Mouse (Mus musculus): ENCODE data around the gene Fkbp1a. TPM values are rescaled to one million over a fixed set of nuclear protein-coding genes. Genes with fewer than 3 reads are reported as not detected.

Gene Fkbp1a
- polyA plus RNA-seq, 1 experiment from 2014 or later, result 602 TPM

GRCm38 (mm10) chr2:151538646-151539045 lies 3.6 kb upstream of the Fkbp1a start:
- Histone ChIP-seq H3K27ac (replicated peaks; ENCODE audit: low read depth, low read length) (no peak overlapping the region), H3K36me3 (ENCODE audit: control insufficient read depth, insufficient read depth, low read length) (no peaks in the 10 kb centered on the region), H3K4me1 (ENCODE audit: control insufficient read depth, insufficient read depth, low read length) (peaks cover 10% of the 10 kb centered on the region), H3K9me3 (ENCODE audit: control insufficient read depth, low read length) (no peaks in the 10 kb centered on the region), H3K4me2 (ENCODE audit: low read length) (no peak overlapping the region), H3K4me3 (replicated peaks; ENCODE audit: low read depth, low read length) (no peak overlapping the region), H3K9ac (replicated peaks; ENCODE audit: low read length) (no peak overlapping the region), H3K27me3 (ENCODE audit: control insufficient read depth, insufficient read depth, low read length) (no peaks in the 10 kb centered on the region)
- 56% methylated on average over 4 of the region's 4 CpGs for WGBS
- ATAC-seq (ENCODE audit: low FRiP score, low TSS enrichment) (no peak), DNase-seq (no peak)

DNA sequence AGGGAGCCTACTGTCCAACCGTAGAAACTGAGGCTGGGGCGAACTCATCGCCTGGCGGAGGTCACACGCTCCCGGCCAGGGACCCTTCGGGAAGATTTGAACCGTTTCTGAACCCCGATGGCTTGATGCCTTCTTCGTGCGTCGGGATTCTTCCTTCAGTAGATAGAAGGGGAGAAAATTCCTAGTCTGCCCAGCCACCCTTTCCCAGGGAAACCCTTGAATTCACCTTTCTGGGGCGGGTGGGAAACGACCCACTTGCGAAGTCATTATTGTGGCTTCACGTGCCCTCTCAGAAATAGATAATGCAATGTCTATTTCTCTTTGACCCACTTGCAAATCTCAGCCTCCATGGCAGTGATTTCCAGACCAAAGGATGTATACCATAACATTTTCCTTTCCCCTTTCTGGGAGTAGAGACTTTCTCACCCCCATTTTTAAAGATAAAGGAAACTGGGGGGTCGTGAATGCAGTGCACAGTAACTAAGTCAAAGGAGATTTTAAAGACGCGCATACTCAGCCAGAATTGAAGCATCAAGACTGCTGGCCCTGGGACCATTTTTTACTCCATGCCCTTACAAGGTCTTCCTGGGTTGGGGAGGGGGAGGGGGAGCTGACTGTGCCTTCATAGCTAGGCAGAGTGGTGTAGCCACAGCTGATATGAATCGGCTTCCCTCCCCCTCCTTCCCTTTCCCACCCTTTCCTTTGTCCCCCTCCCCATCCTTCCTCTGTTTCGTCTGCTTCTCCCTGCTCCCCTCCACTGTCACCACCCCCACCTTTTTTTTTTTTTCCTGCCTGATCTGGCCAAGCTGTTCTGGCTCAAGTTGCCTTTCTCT lies 996 bp downstream of the Fkbp1a start:
- Histone ChIP-seq H3K9ac (replicated peaks; ENCODE audit: low read length) (peak overlapping the region; percentile 94), H3K27me3 (ENCODE audit: control insufficient read depth, insufficient read depth, low read length) (no peaks in the 10 kb centered on the region), H3K4me1 (ENCODE audit: control insufficient read depth, insufficient read depth, low read length) (peaks cover 35% of the 10 kb centered on the region), H3K9me3 (ENCODE audit: control insufficient read depth, low read length) (no peaks in the 10 kb centered on the region), H3K4me2 (ENCODE audit: low read length) (peak overlapping the region; percentile 63), H3K27ac (replicated peaks; ENCODE audit: low read depth, low read length) (peak overlapping the region; percentile 75), H3K4me3 (replicated peaks; ENCODE audit: low read depth, low read length) (peak overlapping the region; percentile 99), H3K36me3 (ENCODE audit: control insufficient read depth, insufficient read depth, low read length) (peaks cover 26% of the 10 kb centered on the region)
- DNase-seq (peak; percentile 69), ATAC-seq (ENCODE audit: low FRiP score, low TSS enrichment) (no peak)
- under 1% methylated on average over 21 of the region's 21 CpGs for WGBS

DNA sequence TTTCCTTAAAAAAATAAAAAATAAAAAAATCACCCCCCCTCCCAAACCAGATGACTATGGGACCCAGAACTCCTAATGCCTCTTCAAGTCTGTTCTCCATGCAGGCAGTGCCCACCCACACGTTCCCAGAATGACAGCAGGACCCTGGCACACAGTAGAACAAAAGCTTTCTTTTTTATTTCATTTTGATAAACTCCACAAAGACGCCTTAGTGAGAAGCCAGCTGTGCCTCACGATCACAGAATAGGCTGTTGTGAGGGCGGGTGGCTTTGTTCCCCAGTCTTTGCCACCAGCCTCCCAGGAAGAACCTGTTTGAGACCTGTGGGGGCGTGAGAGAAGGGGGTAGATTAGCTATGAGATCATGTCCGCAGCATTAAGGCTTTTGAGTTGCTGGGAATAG lies 2.4 kb downstream of the Fkbp1a start:
- Histone ChIP-seq H3K27me3 (ENCODE audit: control insufficient read depth, insufficient read depth, low read length) (no peaks in the 10 kb centered on the region), H3K36me3 (ENCODE audit: control insufficient read depth, insufficient read depth, low read length) (peaks cover 34% of the 10 kb centered on the region), H3K9ac (replicated peaks; ENCODE audit: low read length) (peak overlapping the region; percentile 1; the same call in 1 of the 2 replicates), H3K4me3 (replicated peaks; ENCODE audit: low read depth, low read length) (no peak overlapping the region), H3K4me1 (ENCODE audit: control insufficient read depth, insufficient read depth, low read length) (peaks cover 35% of the 10 kb centered on the region), H3K4me2 (ENCODE audit: low read length) (peak overlapping the region; percentile 63), H3K27ac (replicated peaks; ENCODE audit: low read depth, low read length) (no peak overlapping the region), H3K9me3 (ENCODE audit: control insufficient read depth, low read length) (no peaks in the 10 kb centered on the region)
- DNase-seq (no peak), ATAC-seq (ENCODE audit: low FRiP score, low TSS enrichment) (no peak)
- 51% methylated on average over 6 of the region's 6 CpGs for WGBS

- DNase-seq, result no peak
- H3K27ac ChIP-seq (replicated peaks; ENCODE audit: low read depth, low read length), result no peak overlapping the region
- no peaks in the 10 kb centered on the region for H3K9me3 ChIP-seq (ENCODE audit: control insufficient read depth, low read length)
- no peak for ATAC-seq (ENCODE audit: low FRiP score, low TSS enrichment)
- peaks cover 32% of the 10 kb centered on the region for H3K4me1 ChIP-seq (ENCODE audit: control insufficient read depth, insufficient read depth, low read length)
- WGBS, result 93% methylated on average over 4 of the region's 4 CpGs
- H3K9ac ChIP-seq (replicated peaks; ENCODE audit: low read length), result no peak overlapping the region
- H3K36me3 ChIP-seq (ENCODE audit: control insufficient read depth, insufficient read depth, low read length), result peaks cover 49% of the 10 kb centered on the region
- no peak overlapping the region for H3K4me3 ChIP-seq (replicated peaks; ENCODE audit: low read depth, low read length)
- H3K4me2 ChIP-seq (ENCODE audit: low read length), result no peak overlapping the region
- no peaks in the 10 kb centered on the region for H3K27me3 ChIP-seq (ENCODE audit: control insufficient read depth, insufficient read depth, low read length)
Observed at GRCm38 (mm10) chr2:151546571-151546970, 4.3 kb downstream of the Fkbp1a start.

GRCm38 (mm10) chr2:151549615-151550121 lies 7.4 kb downstream of the Fkbp1a start:
- Histone ChIP-seq H3K4me2 (ENCODE audit: low read length) (no peak overlapping the region), H3K4me1 (ENCODE audit: control insufficient read depth, insufficient read depth, low read length) (peaks cover 15% of the 10 kb centered on the region), H3K27ac (replicated peaks; ENCODE audit: low read depth, low read length) (no peak overlapping the region), H3K9me3 (ENCODE audit: control insufficient read depth, low read length) (no peaks in the 10 kb centered on the region), H3K36me3 (ENCODE audit: control insufficient read depth, insufficient read depth, low read length) (peaks cover 70% of the 10 kb centered on the region), H3K9ac (replicated peaks; ENCODE audit: low read length) (no peak overlapping the region), H3K27me3 (ENCODE audit: control insufficient read depth, insufficient read depth, low read length) (no peaks in the 10 kb centered on the region), H3K4me3 (replicated peaks; ENCODE audit: low read depth, low read length) (no peak overlapping the region)
- ATAC-seq (ENCODE audit: low FRiP score, low TSS enrichment) (no peak), DNase-seq (no peak)
- 93% methylated on average over 3 of the region's 3 CpGs for WGBS

- Histone ChIP-seq H3K27me3 (ENCODE audit: control insufficient read depth, insufficient read depth, low read length) (no peaks in the 10 kb centered on the region), H3K4me3 (replicated peaks; ENCODE audit: low read depth, low read length) (no peak overlapping the region), H3K27ac (replicated peaks; ENCODE audit: low read depth, low read length) (no peak overlapping the region), H3K9ac (replicated peaks; ENCODE audit: low read length) (no peak overlapping the region), H3K4me2 (ENCODE audit: low read length) (no peak overlapping the region), H3K36me3 (ENCODE audit: control insufficient read depth, insufficient read depth, low read length) (peaks cover 61% of the 10 kb centered on the region), H3K9me3 (ENCODE audit: control insufficient read depth, low read length) (no peaks in the 10 kb centered on the region), H3K4me1 (ENCODE audit: control insufficient read depth, insufficient read depth, low read length) (no peaks in the 10 kb centered on the region)
- WGBS, result 95% methylated on average over 7 of the region's 7 CpGs
- ATAC-seq (ENCODE audit: low FRiP score, low TSS enrichment) (no peak), DNase-seq (no peak)
Observed at GRCm38 (mm10) chr2:151562930-151563921, 20.9 kb downstream of the Fkbp1a start.

DNA sequence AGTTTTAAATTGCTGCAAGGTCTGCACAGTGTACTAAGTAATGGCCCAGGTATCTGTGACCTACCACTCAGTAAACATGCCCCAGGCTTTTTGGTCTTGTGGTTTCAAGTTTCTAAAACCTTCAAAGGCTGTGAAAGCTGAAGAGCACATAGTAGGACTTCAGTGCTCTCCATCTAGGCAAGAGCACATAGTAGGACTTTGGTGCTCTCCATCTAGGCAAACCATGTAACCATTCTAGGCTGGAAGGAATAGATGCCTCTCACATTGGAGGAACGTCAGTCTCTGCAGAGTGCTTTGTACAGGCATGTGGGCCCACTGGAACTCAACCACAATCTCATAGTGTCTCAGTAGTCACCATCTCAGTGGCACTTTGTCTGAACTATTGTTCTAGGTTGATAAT lies 21.7 kb downstream of the Fkbp1a start:
- no peak for ATAC-seq (ENCODE audit: low FRiP score, low TSS enrichment)
- DNase-seq, result no peak

GRCm38 (mm10) chr2:151564986-151565385 lies 22.7 kb downstream of the Fkbp1a start:
- no peaks in the 10 kb centered on the region for H3K9me3 ChIP-seq (ENCODE audit: control insufficient read depth, low read length)
- H3K27ac ChIP-seq (replicated peaks; ENCODE audit: low read depth, low read length), result no peak overlapping the region
- H3K4me1 ChIP-seq (ENCODE audit: control insufficient read depth, insufficient read depth, low read length), result no peaks in the 10 kb centered on the region
- no peaks in the 10 kb centered on the region for H3K27me3 ChIP-seq (ENCODE audit: control insufficient read depth, insufficient read depth, low read length)
- H3K4me3 ChIP-seq (replicated peaks; ENCODE audit: low read depth, low read length), result no peak overlapping the region
- WGBS, result 82% methylated on average over 3 of the region's 3 CpGs
- DNase-seq (no peak), ATAC-seq (ENCODE audit: low FRiP score, low TSS enrichment) (no peak)
- H3K9ac ChIP-seq (replicated peaks; ENCODE audit: low read length), result no peak overlapping the region
- peaks cover 43% of the 10 kb centered on the region for H3K36me3 ChIP-seq (ENCODE audit: control insufficient read depth, insufficient read depth, low read length)
- H3K4me2 ChIP-seq (ENCODE audit: low read length), result no peak overlapping the region

More for the DNA sequence above, 21.7 kb downstream of the Fkbp1a start:
- H3K27ac ChIP-seq (replicated peaks; ENCODE audit: low read depth, low read length), result no peak overlapping the region
- no peaks in the 10 kb centered on the region for H3K4me1 ChIP-seq (ENCODE audit: control insufficient read depth, insufficient read depth, low read length)
- WGBS, result 93% methylated on average over 1 of the region's 1 CpGs
- peaks cover 53% of the 10 kb centered on the region for H3K36me3 ChIP-seq (ENCODE audit: control insufficient read depth, insufficient read depth, low read length)
- no peaks in the 10 kb centered on the region for H3K9me3 ChIP-seq (ENCODE audit: control insufficient read depth, low read length)
- H3K9ac ChIP-seq (replicated peaks; ENCODE audit: low read length), result no peak overlapping the region
- H3K27me3 ChIP-seq (ENCODE audit: control insufficient read depth, insufficient read depth, low read length), result no peaks in the 10 kb centered on the region
- H3K4me2 ChIP-seq (ENCODE audit: low read length), result no peak overlapping the region
- H3K4me3 ChIP-seq (replicated peaks; ENCODE audit: low read depth, low read length), result no peak overlapping the region

Data from midbrain, embryonic 14.5 days (tissue).